Mouse (Mus musculus): ENCODE data around the gene Cdc14a.

Gene Cdc14a

DNA sequence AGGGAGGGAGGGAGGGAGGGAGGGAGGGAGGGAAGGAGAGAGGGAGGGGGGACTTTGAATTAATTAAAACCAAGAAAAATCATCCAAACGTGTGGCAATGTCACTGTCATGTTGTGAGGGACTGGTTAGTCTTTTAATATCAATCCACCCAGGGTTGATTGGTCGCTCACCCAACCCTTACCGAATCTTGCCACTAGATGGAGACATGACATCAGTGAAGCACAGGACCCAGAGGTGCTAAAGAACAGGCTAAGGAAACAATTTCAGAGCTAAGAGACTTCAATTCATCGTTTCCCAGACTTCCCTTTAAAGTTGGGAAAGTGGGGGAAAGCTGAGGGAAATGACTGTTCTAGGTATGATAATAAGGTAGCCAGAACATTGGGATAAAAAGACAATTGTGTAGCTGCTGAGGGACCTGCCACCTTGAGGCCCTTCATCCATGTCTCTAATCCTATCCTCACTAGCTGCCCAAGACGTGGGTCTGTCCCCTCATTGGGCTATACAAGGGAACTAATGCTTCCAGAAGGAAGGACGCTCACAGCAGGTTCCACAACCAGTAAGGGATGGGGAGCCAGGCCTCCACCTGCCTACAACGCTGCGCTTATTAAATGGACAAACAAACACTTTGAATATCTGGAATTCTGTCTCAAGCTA, 91.9 kb downstream of the Cdc14a start:
- DNase-seq (ENCODE audit: inconsistent age in 2 of 2, low spot score in 1 of 2): peak; percentile 46 to 88

DNA sequence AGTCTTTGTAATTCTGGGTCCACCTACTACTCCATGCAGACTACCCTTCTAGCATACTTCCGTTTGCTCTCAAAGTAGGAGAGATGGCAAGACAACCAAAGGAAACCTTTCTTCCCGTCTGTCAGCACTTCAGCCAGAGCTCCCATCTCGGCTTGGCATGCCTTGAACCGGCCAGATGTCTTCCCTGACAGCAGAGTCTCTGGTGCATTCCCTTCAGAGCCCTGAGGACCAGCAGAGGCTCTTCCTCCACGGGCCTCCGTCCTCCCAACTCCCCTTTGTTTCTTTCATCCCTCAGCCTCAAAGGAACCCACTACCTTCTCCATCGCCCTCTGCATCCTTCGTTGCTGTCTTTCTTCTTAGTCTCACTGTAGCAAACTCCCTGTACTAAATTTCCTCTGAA, 93.9 kb downstream of the Cdc14a start:
- DNase-seq (ENCODE audit: inconsistent age in 2 of 2, low spot score in 1 of 2): no peak

DNA sequence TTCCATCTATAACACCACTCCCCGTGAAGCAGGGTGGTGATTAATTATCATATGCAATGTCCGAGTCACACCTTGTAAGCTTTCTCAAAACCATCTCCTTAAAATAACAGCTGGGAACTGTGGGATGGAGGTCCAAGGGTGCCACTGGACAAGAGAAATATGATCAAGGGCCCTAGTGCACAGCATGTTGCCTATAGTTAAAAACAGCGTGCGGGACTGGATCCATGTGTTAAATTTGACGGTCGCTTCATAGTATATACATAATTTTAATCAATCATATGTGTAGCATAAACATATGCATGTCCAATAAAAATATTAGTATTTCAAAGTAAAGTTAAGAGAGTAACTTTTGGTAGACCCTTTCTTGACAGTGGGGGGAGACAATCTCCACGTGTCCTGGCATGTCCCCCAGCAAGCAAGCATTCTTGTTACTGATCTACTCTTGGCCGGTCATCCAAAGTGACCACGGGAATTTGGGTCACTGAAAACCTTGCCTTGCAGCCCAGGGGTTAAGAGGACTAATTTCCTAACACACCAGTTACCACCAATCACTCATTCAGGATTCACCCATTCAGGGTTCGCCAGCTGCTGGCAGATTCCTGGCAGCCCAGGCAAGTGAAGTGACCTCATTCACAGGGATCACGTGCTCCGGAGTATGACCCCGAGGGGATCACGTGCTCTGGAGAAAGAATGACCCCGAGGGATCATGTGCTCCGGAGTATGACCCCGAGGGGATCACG, 94.6 kb downstream of the Cdc14a start:
- DNase-seq (ENCODE audit: inconsistent age in 2 of 2, low spot score in 1 of 2): peak in 1 of 2 experiments; percentile 57

DNA sequence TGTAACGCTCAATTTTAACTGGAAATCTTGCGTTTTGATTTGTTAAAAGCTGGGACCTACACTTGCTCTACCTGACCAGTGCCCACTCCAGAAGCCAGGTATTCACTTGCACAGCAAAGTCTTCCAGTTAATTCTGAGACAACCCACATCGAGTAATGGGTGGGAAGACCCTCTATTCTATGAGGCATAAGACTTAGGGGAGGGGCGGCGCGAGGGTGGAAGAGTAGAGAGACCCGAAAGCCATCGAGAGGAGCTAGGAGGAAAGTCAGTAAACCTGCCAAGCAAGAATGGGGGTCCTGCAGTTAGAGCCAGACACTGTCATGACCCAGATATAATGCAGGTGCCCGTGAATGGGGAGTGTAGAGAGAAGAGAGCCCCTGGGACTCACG, 96.2 kb downstream of the Cdc14a start:
- no peak for DNase-seq (ENCODE audit: inconsistent age in 2 of 2, low spot score in 1 of 2)

DNA sequence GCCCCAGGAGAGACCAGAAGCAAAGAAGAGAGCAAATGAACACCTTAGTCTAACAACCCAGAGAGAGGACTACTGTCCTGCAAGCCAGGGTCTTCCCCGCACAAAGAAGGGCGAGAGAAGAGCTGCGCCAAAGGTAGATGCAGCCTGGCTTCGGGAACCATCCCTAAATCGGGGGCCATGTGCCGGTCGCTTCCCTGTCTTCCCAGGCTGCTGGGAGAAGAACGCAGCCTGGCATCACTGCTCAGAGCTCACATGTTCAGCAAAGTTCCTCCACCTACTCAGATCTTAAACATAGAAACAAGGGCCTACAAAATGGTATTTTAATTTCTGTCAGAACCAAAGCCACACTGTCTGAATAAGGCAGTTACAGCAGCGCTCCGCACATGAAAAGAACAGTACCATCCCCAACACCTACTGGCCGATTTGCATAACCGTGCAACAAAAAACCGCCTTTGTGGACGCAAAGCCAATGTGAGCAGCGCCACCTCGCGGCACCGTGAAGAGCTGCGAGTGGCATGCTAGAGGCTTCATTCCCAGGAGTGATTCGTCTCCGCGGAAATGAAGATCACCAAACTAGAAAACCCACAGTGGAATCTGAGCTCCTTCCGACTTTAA, 96.7 kb downstream of the Cdc14a start:
- DNase-seq (ENCODE audit: inconsistent age in 2 of 2, low spot score in 1 of 2): peak; percentile 80 to 95

DNA sequence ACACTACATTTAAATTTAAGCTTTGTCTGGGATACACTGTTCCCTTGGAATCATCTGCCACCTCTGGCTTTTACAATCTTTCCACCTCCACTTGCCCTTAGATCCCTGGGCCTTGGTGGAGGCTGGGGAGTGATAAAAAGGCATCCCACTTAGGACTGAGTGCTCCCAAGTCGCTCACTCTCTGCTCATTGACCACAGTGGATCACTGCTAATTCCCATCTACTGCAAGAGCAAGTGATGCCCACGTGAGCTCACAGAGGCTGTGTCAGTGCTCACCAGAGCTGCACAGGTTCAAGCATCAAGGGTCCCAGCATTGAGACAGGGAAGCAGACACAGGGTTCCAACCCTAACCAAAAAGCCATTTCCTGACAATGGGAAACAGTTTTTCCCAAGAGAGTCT, 98.3 kb downstream of the Cdc14a start:
- no peak for DNase-seq (ENCODE audit: inconsistent age in 2 of 2, low spot score in 1 of 2)

DNA sequence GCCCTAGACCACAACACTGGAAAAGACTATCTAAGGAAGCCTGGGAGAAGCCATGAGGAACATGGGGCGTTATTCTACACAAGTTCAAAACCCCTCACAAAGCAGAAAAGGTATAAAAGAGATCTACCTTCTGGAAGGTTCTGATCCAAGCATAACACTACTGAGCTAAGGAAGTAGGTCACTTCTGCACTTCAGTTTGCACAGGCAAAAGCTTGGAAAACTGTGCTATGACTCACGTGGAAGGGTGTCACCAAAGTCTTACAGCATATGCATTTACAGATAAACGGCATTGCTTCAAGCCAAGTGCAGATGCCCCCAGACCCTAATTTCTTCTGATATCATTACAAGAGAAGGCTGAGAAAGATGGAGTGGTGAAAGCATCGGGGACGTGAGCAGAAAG, 104.1 kb downstream of the Cdc14a start:
- no peak for DNase-seq (ENCODE audit: inconsistent age in 2 of 2, low spot score in 1 of 2)

DNA sequence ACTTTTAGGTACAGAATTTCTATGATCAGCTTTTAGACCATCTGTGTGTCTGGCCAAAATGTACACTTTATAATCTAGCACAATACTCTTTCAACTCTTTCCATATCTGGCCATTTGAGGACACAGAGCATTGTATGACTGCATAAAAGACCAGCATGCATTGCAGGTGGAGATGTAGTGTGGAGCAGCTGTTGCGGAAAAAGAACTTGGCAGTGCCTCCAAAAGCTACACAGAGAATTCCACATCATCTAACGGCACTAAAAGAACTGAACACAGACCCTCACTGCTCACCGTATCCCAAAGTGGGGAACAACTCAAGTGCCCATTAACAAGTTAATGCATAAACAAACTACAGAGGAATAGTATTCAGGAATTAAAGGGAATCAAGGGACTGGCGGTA, 112.0 kb downstream of the Cdc14a start:
- DNase-seq (ENCODE audit: inconsistent age in 2 of 2, low spot score in 1 of 2): no peak

DNA sequence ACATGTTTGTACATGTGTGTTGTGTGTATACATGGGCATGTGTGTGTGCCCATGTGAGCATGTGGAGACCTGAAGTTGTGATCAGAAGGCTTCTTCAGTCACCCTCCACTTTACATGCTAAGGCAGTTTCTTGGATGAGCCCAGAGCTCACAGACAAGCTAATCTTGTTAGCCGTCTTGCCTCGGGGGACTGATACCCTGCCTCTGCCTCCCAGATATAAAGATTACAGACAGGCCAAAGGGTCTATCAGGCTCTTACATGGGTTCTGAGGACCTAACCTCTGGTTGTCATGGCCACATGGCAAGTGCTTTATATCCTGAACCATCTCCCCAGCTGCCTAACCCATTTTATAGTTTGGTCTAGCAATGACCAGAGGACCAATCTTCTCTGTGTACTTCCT, 112.7 kb downstream of the Cdc14a start:
- DNase-seq (ENCODE audit: inconsistent age in 2 of 2, low spot score in 1 of 2): no peak

DNA sequence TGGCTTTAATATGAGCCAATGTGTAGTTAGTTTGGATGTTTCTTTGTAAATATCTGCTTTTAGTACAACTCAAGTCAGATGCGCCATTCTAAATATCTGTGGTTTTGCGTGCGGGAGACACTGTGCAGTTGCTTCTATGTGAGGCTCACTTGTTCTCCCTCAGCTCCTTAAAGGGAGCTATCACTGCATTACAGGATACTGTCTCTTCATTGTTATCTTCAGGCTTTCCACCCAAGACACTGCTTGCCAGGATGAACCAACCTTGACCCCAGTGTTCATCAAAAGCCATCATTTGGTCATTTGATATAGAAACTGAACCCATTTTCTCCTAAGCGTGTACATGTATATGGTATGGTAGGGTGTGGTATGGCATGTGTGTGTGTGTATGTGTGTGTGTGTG, 113.2 kb downstream of the Cdc14a start:
- no peak for DNase-seq (ENCODE audit: inconsistent age in 2 of 2, low spot score in 1 of 2)

DNA sequence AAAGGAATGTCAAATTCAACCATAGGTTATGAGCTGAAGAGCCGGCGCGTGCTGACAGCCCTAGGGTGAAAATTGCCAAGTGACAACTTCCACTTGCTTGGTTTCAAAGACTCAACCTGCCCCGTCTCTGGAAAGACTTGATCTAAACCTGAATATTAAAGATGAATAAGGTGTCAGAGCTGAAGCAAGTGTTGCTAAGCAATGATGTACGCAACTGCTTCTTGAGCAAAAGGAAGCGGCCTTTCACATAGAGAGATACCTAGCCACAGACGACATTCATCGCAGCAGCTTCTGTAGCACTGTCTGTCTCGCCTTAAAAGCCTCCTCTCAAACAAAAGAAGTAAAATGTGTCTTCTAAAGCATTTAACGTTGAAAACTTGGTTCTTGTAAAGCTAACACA, 113.8 kb downstream of the Cdc14a start:
- no peak for DNase-seq (ENCODE audit: inconsistent age in 2 of 2, low spot score in 1 of 2)

DNA sequence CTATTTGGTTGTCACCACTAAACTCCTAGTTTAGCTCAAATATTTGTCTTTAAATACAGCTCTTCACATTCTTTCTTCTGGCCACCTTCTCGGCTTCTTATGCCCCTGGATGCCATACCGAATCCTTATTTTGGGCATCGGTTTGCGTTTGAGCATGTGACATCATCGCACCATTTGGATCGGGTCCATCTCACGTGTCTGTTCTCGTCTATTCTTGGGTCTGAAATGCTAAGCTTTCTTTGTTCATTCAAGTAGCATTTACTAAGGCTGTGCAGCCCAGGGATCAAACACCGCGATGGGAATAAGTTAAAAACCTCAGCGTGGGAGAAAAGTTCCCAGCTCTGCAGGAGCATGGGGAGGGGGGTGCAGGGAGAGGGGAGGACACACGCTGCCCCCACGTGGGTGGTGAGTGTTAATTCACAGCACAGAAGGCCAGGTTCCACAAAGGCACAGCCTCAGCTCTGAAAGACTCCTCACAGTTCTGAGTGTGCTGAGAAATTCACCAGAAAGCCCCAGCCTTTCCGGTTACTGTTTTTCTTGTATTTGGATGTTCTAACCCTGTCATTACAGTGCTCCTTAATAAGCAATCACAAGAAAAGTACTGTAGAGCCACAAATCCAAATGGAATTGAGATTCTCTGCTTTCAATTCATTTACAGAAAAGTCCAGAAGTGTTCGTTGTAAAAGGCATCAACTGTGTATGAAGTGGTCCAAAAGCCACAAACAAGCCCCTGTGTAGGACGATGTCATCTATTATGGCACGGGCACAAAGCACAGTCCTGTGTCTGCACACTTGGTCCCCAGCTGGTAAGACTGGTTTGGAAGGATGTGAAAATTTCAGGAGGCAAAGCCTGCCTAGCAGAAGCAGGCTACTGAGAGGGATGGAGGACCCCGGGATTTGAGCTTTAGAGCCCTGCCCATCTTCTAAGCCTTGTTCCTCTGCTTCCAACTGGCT, 118.8 kb downstream of the Cdc14a start:
- DNase-seq (ENCODE audit: inconsistent age in 2 of 2, low spot score in 1 of 2): no peak

DNA sequence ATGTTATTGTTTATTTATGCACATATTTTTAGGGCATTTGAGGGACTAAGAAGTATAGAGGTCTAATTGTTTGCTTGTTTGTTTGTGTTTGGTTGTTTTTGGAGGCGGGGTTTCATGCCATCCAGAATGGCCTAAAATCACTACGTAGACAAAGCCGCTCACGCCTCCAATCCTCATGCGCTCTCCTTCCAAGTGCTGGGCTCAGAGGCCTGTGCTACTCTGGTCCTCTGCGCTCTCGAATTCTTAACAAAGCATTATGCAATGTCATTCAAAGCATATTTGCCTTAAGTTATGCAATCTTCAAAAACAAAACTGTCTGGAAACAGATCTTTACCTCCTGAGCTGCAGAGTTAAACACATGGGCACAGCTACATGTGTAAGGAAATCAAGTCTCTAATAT, 121.3 kb downstream of the Cdc14a start:
- no peak for DNase-seq (ENCODE audit: inconsistent age in 2 of 2, low spot score in 1 of 2)

DNA sequence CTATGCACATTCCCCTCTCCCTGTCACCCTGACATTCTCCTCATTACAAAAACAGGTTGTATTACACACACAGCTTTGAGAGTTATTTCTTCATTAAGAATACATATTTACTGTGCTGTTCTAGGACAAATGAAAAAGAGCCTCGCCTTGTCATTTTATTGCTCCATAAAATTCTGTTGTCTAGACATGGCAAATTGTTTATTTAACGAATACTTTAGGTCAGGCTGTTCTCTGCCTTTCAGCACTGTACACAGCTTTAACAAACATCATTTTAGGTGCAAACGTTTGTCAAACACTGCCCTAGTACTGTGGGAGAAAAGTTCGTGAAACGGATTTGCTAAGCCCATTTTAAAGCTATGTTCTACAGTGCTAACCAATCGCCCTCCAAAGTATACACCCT, 122.1 kb downstream of the Cdc14a start:
- no peak for DNase-seq (ENCODE audit: inconsistent age in 2 of 2, low spot score in 1 of 2)

DNA sequence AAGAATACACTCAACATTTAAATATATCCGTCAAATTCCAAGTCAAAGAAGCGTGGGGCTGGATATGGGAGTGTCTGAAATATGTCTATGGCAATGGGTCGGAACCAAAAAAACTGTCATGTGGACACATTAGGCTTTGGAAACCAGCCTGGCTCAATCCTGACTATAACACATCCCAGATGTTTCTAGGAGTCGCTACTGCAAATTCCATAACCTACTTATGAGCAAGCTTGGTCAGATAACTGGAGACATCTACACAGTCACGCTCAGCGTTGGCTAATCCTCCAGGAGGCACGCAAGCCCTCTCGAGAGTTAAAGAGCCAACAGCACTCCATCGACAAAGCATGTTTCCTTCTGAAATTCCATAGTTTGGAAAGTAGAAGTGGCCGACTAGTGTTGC, 125.1 kb downstream of the Cdc14a start:
- DNase-seq (ENCODE audit: inconsistent age in 2 of 2, low spot score in 1 of 2): no peak

DNA sequence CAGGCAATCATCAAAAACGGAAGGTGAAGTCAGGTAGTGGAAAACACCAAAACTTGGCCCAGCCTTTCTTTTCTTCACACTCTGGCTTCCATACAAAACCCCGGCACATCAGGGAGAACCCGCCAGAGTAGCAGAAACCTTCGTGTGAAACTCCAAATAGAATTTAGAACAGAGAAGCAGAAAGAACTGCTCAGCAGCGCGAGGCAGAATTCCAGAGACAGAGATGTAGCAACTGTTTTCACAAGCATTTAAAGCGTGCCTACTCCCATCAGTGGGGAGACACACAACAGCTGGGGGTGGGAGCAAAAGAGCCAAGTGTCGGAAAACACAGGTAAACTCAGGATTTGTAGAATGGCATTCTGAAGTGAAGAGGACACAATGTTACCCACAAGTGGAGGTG, 125.8 kb downstream of the Cdc14a start:
- no peak for DNase-seq (ENCODE audit: inconsistent age in 2 of 2, low spot score in 1 of 2)

DNA sequence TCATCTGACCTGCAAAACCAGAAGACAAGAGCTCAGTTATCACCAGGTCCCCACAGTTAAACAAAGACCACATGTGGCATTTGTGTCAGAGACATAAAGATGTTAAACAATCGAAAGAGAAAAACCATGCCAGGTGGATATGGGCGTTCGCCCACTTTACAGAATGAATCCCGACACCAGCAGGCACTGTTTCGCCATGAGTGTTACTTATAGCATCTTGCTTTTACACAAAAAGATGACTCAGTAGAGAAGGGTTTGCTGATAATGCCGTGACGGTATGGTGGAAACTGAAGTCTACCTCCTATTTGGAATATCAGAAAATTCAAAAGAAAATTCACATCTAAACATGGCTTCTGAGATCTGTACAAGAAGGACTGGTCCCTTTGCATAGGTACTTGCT, 126.7 kb downstream of the Cdc14a start:
- DNase-seq (ENCODE audit: inconsistent age in 2 of 2, low spot score in 1 of 2): no peak

DNA sequence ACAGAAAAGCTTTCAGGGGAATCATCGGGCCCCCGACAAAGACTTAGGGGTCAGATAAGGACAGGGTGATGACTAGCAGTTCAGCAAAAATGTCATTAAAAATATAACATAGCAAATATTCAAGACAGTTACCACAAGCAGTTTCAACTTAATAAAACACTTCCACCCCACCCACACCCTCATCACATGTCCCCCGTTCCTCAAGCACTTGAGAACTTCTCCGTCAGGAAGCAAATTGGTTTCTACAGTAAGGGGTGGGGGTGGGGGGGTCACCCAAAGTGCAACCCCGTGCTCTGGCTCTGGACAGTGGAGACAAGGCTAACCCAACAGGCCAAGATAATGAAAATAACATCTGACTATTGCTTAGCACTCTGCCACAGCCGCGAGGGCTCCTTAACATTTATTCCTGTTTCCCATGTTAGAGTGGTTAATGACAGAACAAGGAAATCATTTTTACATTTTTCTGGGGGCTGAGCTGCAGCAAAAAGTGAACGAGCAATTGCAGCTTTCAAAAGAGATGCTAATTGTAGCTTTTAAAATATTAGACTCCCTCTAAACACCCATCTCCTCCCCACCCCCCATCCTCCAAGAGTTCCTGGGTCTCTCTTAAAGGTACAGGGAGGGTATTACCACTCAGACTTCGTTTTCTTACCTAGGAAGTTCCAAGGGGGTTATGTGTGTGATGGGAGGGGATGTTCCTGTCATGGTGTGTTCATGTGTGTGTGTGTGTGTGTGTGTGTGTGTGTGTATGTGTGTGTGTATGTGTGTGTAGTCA, 133.6 kb downstream of the Cdc14a start:
- DNase-seq (ENCODE audit: inconsistent age in 2 of 2, low spot score in 1 of 2): no peak

DNA sequence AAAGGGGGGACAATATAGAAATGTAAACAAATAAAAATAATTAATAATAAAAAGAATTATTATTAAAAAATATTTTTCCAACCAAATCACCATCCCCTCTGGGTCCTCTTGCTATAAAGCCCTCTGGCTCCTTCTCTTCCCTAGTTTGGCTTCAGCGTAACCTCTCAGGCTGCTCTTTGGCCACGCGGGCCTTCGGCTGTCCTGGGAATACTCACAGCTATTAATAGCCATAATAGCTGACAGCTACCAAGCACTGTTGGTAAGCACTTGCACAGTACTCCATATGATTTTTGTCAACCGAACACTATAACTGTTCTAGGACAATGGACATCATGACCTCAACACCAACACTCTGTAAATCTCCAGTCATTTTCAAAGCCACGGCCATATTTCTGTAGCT, 135.0 kb downstream of the Cdc14a start:
- no peak for DNase-seq (ENCODE audit: inconsistent age in 2 of 2, low spot score in 1 of 2)

DNA sequence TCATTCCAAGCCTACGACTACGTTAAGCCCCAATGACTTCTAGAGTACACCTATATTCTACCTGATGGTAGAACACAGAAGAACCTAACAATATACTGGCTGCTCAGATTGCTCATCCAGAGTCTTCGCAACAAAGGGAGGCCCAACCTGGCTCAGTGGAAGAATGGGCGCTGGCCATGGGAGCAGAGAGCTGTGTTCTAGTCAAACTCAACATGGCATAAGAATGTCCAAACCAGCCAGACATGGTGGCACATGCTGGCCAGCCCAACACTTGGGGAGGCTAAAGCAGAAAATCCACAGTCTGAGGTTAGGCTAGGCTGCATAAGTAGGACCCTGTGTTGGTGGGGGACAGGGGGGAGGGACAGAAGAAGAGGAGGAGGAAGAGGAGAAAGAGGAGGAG, 139.1 kb downstream of the Cdc14a start:
- DNase-seq (ENCODE audit: inconsistent age in 2 of 2, low spot score in 1 of 2): no peak

DNA sequence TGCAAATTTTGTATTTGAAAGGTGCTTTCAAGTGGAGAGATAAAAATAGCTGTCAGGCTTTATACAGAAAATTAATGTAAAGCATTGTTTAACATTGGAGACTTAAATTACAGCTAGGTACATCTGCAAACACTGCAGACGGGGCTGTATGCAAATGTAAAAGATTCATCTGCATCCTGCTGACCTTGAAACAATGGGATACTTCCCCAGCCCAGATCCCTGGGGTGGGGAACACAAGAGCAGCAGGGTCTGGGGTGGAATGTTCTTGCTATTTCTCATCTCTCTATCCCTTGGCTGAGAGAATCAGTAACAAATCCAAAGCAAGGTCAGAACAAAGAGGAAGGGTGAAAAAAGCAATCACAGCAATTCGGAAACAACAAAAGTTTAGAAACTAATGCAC, 139.8 kb downstream of the Cdc14a start:
- no peak for DNase-seq (ENCODE audit: inconsistent age in 2 of 2, low spot score in 1 of 2)

All from adrenal gland, adult (tissue).